Mouse (Mus musculus): ENCODE data around the gene Ush1g. TPM values are rescaled to one million over a fixed set of nuclear protein-coding genes. Genes with fewer than 3 reads are reported as not detected.

The Ush1g gene
- total RNA-seq, 2 experiments from 2014 or later, result 0.61 to 0.81 TPM

- Histone ChIP-seq H3K4me3 (no peak overlapping the region), H3K27ac (no peak overlapping the region)
- DNase-seq, result no peak
- TF ChIP-seq CTCF (IDR thresholded peaks at IDR 0.05), result no peak
- intact Hi-C loops (cut with DNase I), result no loop called here
These were observed 28.1 kb upstream of the Ush1g start for GRCm38 (mm10) chr11:115349976-115350375.

GRCm38 (mm10) chr11:115348681-115349248 is 26.9 kb upstream of the Ush1g start:
- Histone ChIP-seq H3K27ac (no peak overlapping the region), H3K4me3 (no peak overlapping the region)
- DNase-seq, result no peak
- TF ChIP-seq CTCF (IDR thresholded peaks at IDR 0.05), result no peak
- intact Hi-C loops (cut with DNase I), result no loop called here

- intact Hi-C loops (cut with DNase I), result no loop called here
These were observed 23.7 kb upstream of the Ush1g start for GRCm38 (mm10) chr11:115345515-115345914.

GRCm38 (mm10) chr11:115344967-115345366 is 23.1 kb upstream of the Ush1g start:
- intact Hi-C loops (cut with DNase I), result no loop called here
- DNase-seq, result no peak
- H3K27ac ChIP-seq, result no peak overlapping the region
- H3K4me3 ChIP-seq, result no peak overlapping the region
- no peak for TF ChIP-seq CTCF (IDR thresholded peaks at IDR 0.05)

More at GRCm38 (mm10) chr11:115345515-115345914, 23.7 kb upstream of the Ush1g start:
- Histone ChIP-seq H3K27ac (no peak overlapping the region), H3K4me3 (no peak overlapping the region)
- TF ChIP-seq CTCF (IDR thresholded peaks at IDR 0.05), result no peak
- DNase-seq, result no peak

- no peak overlapping the region for H3K4me3 ChIP-seq
- TF ChIP-seq CTCF (IDR thresholded peaks at IDR 0.05), result no peak
- DNase-seq, result no peak
- intact Hi-C loops (cut with DNase I), result no loop called here
- H3K27ac ChIP-seq, result no peak overlapping the region
These were observed 20.0 kb upstream of the Ush1g start for GRCm38 (mm10) chr11:115341866-115342265.

- no peak for TF ChIP-seq CTCF (IDR thresholded peaks at IDR 0.05)
- no peak overlapping the region for H3K27ac ChIP-seq
- DNase-seq, result no peak
- H3K4me3 ChIP-seq, result no peak overlapping the region
- intact Hi-C loops (cut with DNase I), result no loop called here
These were observed 19.4 kb upstream of the Ush1g start for GRCm38 (mm10) chr11:115341246-115341645.

GRCm38 (mm10) chr11:115337826-115338225 is 16.0 kb upstream of the Ush1g start:
- intact Hi-C loops (cut with DNase I), result no loop called here
- Histone ChIP-seq H3K4me3 (no peak overlapping the region), H3K27ac (no peak overlapping the region)
- no peak for DNase-seq
- no peak for TF ChIP-seq CTCF (IDR thresholded peaks at IDR 0.05)

GRCm38 (mm10) chr11:115337350-115337749 is 15.5 kb upstream of the Ush1g start:
- intact Hi-C loops (cut with DNase I), result no loop called here
- H3K27ac ChIP-seq, result no peak overlapping the region
- no peak overlapping the region for H3K4me3 ChIP-seq
- TF ChIP-seq CTCF (IDR thresholded peaks at IDR 0.05), result no peak
- no peak for DNase-seq

GRCm38 (mm10) chr11:115336115-115336514 is 14.3 kb upstream of the Ush1g start:
- intact Hi-C loops (cut with DNase I), result no loop called here
- Histone ChIP-seq H3K4me3 (no peak overlapping the region), H3K27ac (no peak overlapping the region)
- TF ChIP-seq CTCF (IDR thresholded peaks at IDR 0.05), result no peak
- DNase-seq, result no peak

- no peak for TF ChIP-seq CTCF (IDR thresholded peaks at IDR 0.05)
- DNase-seq, result no peak
- Histone ChIP-seq H3K4me3 (no peak overlapping the region), H3K27ac (no peak overlapping the region)
- intact Hi-C loops (cut with DNase I), result no loop called here
These were observed 13.4 kb upstream of the Ush1g start for GRCm38 (mm10) chr11:115335223-115335622.

- TF ChIP-seq CTCF (IDR thresholded peaks at IDR 0.05), result no peak
- Histone ChIP-seq H3K4me3 (peak within 1 kb of the TSS; percentile 29), H3K27ac (no peak within 1 kb of the TSS)
- intact Hi-C loops (cut with DNase I), result no loop called here
- no peak for DNase-seq
These were observed 12.7 kb upstream of the Ush1g start, which contains the start of gene Otop3 for GRCm38 (mm10) chr11:115334531-115334930. TSS of gene Otop3 (plus strand) at chr11:115334731.

- H3K27ac ChIP-seq, result no peak overlapping the region
- TF ChIP-seq CTCF (IDR thresholded peaks at IDR 0.05), result peak; percentile 33; the same call in 1 of the 2 replicates
- DNase-seq, result no peak
- intact Hi-C loops (cut with DNase I), result no loop called here
- no peak overlapping the region for H3K4me3 ChIP-seq
These were observed 7.5 kb upstream of the Ush1g start for GRCm38 (mm10) chr11:115329339-115329738.

- Histone ChIP-seq H3K27ac (no peak overlapping the region), H3K4me3 (no peak overlapping the region)
- no peak for TF ChIP-seq CTCF (IDR thresholded peaks at IDR 0.05)
- intact Hi-C loops (cut with DNase I), result no loop called here
- no peak for DNase-seq
These were observed 4.9 kb upstream of the Ush1g start for GRCm38 (mm10) chr11:115326730-115327129.

- intact Hi-C loops (cut with DNase I), result no loop called here
- TF ChIP-seq CTCF (IDR thresholded peaks at IDR 0.05), result no peak
- Histone ChIP-seq H3K27ac (no peak overlapping the region), H3K4me3 (no peak overlapping the region)
- DNase-seq, result no peak
These were observed 1.5 kb upstream of the Ush1g start for GRCm38 (mm10) chr11:115323354-115323753.

Measured in gastrocnemius, adult 2 months (tissue).